Mouse (Mus musculus) adrenal gland, postnatal 4 days (tissue): ENCODE results near the gene Clybl. TPM values are rescaled to one million over a fixed set of nuclear protein-coding genes. Genes with fewer than 3 reads are reported as not detected.

Source experiments
- DNase-seq, 2 experiments: peaks; one replicate each; pipeline ENCODE4 v3.0.0; 2021 to 2022; ENCODE audit warnings: low spot score in 2 of 2, mixed read lengths in 2 of 2
- total RNA-seq, 2 experiments: library from RNA; stranded (reverse); gene quantifications; 2 replicates each; pipeline ENCODE4 v1.2.3; 2021

The Clybl gene
- total RNA-seq, 2 experiments from 2014 or later, result 42.9 to 48.9 TPM

- DNase-seq, result no peak
These were observed 118.8 kb downstream of the Clybl start for GRCm38 (mm10) chr14:122300261-122300660.

GRCm38 (mm10) chr14:122303821-122304220 is 122.3 kb downstream of the Clybl start:
- DNase-seq, result no peak

- no peak for DNase-seq
These were observed 123.6 kb downstream of the Clybl start for GRCm38 (mm10) chr14:122305132-122305531.

GRCm38 (mm10) chr14:122312415-122312814 is 130.9 kb downstream of the Clybl start:
- DNase-seq, result no peak

GRCm38 (mm10) chr14:122313328-122313727 is 131.8 kb downstream of the Clybl start:
- DNase-seq, result no peak

GRCm38 (mm10) chr14:122315743-122316142 is 134.2 kb downstream of the Clybl start:
- DNase-seq, result no peak

- DNase-seq, result no peak
These were observed 140.6 kb downstream of the Clybl start for GRCm38 (mm10) chr14:122322136-122322535.

GRCm38 (mm10) chr14:122323838-122324458 is 142.4 kb downstream of the Clybl start:
- DNase-seq, result no peak

GRCm38 (mm10) chr14:122330136-122330535 is 148.6 kb downstream of the Clybl start:
- no peak for DNase-seq

- DNase-seq, result no peak
These were observed 149.2 kb downstream of the Clybl start for GRCm38 (mm10) chr14:122330716-122331115.

- no peak for DNase-seq
These were observed 150.3 kb downstream of the Clybl start for GRCm38 (mm10) chr14:122331635-122332460.

GRCm38 (mm10) chr14:122336957-122337356 is 155.5 kb downstream of the Clybl start:
- no peak for DNase-seq

GRCm38 (mm10) chr14:122338784-122339183 is 157.3 kb downstream of the Clybl start:
- DNase-seq, result no peak

GRCm38 (mm10) chr14:122340141-122340540 is 158.6 kb downstream of the Clybl start:
- DNase-seq, result no peak

- no peak for DNase-seq
These were observed 160.3 kb downstream of the Clybl start for GRCm38 (mm10) chr14:122341591-122342360.

GRCm38 (mm10) chr14:122344272-122345224 is 163.0 kb downstream of the Clybl start:
- no peak for DNase-seq

GRCm38 (mm10) chr14:122348069-122348468 is 166.6 kb downstream of the Clybl start:
- DNase-seq, result no peak

GRCm38 (mm10) chr14:122349326-122349725 is 167.8 kb downstream of the Clybl start:
- no peak for DNase-seq

- no peak for DNase-seq
These were observed 168.3 kb downstream of the Clybl start for GRCm38 (mm10) chr14:122349761-122350160.

GRCm38 (mm10) chr14:122350766-122351165 is 169.3 kb downstream of the Clybl start:
- DNase-seq, result no peak

GRCm38 (mm10) chr14:122357316-122357715 is 175.8 kb downstream of the Clybl start:
- no peak for DNase-seq
